Mouse (Mus musculus): ENCODE data around the gene Tmem40. TPM values are rescaled to one million over a fixed set of nuclear protein-coding genes. Genes with fewer than 3 reads are reported as not detected.
A peak's percentile ranks its signal among the peaks of the same experiment; 100 is the strongest.

The Tmem40 gene
- total RNA-seq (2021) = under 1 TPM in 1 of 2 experiments, not detected in 1; 0.43 TPM
- long read RNA-seq, experiment 1 = 0 reads
- long read RNA-seq, experiment 2 = 0 reads

DNA sequence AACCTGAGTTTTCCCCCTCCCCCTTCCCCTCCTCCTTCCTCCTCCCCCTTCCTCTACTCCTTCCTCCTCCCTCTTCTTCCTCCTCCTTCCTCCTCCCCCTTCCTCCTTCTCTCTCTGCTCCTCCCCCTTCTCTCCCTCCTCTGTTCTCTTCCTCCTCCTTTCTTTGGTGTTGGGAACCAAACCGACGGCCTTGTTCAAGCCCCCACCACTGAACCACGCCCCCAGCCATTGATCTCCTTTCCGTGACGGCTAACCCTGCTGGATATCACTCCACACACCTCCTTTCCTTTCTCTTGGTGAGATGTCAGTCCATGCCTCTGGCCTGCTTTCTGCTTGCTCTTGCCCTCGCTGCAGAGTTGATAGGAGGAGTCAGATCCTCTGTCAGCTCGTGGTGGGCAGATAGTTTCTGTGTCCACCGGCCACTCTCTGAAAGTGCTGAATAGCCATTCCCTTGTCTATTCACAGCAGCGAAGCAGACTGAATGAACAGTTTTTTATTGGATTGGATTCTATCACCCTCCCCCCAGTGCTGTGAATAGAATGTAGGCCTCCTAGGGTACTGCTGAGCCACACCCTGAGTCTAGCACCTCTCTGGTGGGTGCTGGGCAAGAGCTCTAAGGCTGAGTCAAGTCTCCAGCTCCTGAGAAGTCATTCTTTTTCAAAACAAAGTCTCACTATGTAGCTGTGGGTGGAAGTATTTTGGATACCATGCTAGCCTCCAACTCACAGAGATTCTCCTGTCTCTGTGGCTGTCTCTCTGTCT lies at the start of gene Tmem40:
TSS of gene Tmem40 (minus strand) at position 416 of the 762 bp plus-strand sequence.
- no peak for DNase-seq (ENCODE audit: low spot score)

DNA sequence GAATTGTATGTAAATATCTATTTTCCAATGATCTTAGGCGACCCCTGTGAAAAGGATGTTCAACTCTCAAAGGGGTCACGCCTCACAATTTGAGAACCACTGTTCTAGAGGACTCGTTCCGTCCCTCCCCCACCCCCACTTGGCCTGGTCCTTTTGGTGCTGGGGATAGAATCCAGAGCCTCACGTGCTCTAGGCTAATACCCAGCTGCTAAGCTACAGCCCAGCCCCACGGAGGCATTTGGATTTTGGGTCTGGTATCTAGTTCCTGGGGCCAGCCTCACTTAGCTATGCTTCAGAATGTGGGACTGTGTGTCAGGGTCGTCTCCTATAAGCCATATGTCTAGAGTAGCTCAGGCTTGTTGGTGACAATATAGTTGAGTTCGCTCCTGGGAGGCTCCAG lies 49.4 kb upstream of the Tmem40 start:
- DNase-seq (ENCODE audit: low spot score) = no peak

DNA sequence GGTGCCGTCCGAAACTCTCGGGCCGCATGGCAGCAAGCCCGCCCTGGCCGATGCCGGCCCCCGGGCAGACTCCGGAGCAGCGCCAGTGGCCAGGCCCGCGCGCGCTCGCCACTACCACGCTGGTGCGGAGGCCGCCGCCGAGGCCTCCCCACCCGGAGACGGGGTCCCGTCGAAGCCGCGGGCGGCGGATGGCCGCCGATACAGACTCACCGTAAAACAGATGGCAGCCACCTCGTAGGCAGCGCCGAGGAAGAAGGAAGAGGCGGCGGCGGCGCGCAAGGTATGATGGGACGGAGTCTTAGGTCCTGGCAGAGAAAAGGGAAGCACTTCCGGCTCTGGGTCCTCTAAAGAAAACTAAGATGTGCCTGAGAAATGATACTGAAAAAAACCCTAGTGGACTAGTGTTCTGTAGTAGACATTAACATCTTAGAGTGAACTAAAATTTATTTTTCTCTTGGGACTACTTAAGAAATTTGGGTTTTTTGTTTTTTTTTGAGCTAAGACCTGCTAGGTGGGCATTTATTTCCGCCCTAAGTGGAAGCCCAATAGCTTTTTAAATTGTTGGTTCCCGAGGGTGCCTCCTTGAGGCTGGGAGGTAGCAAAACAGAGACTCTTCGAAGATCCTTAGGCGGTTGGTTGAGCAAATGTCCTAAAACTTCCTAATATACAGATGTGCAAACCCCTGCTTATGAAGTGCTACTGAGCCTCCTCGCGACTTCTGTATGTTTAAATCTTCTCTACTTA lies 46.5 kb upstream of the Tmem40 start, which contains the start of gene Rpl32:
TSS of gene Rpl32 (minus strand) at position 260 of the 744 bp plus-strand sequence.
- DNase-seq (ENCODE audit: low spot score) = peak; percentile 85

DNA sequence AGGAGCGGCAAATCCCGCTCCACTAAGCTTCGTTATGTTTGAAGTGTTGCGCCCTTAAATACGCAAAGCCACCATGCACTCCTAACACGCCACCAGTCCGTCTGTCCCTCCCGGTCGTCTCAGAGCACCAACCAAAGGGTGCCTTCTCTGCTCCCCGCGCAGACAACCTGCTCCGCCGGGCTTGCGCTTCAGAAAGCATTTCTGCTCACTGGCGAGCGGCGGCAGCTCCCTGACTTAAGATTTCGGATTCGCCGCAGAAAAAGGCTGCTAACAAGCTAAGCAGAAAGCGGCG lies 45.9 kb upstream of the Tmem40 start:
- DNase-seq (ENCODE audit: low spot score) = no peak

DNA sequence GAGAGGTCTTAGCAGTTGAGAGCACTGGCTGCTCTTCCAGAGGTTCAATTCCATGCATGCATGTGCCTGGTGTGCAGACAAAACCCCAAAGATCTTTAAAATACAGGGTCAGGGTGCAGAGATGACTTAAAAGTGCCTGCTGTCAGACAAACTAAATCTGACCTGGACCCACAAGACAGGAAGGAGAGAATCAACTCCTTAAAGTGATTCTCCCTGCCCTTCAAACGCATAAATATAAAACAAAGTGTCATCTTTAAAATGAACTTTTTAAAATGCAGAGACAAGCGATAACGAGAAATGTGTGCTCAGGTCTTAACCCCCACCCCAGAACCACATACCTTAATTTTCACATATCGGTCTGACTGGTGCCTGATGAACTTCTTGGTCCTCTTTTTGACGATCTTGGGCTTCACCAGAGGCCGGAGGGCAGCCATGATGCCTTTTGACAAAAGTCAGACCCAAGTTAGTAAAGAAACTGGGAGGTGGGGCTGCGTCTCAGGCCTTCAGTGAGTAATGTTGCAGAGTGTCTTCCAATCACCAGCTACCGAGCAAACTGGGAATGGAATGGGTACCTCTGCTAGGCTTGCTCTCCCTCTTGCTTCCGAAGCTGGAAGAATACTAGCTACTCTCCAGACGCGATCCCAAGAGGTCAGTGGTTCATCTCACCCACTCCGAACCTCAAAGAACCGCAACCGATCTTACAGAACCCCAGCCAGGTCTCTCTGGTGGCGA lies 45.4 kb upstream of the Tmem40 start:
- no peak for DNase-seq (ENCODE audit: low spot score)

DNA sequence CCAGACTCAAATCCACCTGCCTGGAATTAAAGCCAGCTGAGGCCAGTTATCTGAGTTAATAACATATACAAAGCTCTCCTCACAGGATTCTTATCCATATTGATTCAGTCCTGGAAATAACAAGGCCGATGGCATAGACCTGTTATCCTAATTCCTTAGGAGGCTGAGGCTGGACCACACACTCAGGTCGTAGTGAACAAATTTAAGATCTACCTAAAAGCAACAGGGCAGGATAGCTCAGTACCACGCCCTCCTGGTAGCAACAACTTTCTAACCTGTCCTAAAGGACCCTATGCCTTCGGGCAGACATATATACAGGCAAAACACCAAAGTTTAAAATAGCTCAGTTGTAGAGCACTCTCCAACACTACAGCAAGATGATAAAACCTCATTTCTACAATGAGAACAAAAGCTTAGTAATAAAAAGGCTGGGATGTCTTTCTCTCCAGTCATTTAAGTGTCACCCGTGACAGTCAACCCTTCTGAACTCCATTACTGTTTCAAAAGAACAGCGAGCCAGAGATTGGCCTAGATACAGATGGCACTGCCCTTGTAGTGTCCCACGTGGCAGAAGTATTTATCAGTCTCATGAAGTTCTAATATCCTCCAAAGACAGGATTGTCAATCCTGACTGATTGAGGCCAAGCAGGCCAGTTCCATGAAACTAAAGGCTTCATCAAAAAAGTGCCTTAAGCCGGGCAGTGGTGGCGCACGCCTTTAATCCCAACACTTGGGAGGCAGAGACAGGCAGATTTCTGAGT lies 42.4 kb upstream of the Tmem40 start:
- no peak for DNase-seq (ENCODE audit: low spot score)

DNA sequence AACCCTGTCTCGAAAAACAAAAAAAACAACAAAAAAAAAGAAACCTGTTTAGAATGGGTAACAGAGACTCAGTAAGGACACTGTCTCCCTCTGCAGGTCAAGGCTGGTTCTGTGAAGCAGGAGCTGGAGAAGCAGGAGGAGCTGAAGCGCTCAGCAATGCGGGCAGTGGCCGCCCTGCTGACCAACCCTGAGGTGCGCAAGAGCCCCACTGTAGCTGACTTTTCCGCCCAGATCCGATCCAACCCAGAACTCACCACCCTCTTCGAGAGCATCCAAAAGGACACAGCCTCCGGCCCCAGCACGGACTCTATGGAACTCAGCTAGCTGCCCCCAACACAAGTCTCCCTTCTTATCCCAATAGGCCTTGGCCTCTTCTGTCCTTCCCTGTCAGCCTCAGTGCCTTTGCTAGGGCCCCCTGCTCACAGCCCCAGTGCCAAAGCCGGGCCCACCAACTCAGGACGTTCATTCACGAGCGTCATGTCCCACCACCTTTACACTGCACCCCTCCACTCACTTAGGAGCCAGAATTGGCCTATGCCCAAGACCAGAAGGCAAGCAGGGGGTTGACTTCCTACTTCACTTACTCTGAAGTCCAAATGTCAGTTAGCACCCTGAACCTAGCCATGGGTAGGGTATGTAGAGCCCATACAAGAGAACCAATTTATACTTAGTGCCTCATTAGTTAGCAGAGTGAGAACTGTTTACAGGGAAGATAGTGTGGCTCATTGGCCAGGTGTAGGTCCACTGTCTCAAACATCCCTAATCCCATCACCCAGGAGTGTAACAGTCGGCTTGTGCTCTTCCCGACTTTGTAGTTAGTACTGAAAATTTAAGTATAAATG lies 41.6 kb upstream of the Tmem40 start:
- DNase-seq (ENCODE audit: low spot score) = peak; percentile 48

DNA sequence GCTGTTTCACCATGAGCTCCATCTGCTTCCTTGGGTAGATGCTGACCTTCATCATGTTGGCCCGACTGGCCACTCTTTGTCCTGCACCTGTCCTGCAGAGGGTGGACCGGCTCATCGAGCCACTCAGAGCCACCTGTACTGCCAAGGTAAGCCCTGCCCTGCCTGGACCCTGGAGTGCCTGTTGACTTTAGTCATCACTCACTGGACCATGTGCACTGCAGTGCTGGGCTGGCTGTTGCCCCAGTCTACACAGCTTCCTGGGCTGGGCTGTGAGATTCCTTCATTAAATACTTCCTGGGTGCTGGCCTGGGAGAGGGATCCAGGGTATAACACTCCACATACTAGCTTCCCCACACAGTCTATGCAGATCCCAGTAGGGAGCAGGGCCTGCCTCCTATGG lies 39.6 kb upstream of the Tmem40 start:
- DNase-seq (ENCODE audit: low spot score) = no peak

DNA sequence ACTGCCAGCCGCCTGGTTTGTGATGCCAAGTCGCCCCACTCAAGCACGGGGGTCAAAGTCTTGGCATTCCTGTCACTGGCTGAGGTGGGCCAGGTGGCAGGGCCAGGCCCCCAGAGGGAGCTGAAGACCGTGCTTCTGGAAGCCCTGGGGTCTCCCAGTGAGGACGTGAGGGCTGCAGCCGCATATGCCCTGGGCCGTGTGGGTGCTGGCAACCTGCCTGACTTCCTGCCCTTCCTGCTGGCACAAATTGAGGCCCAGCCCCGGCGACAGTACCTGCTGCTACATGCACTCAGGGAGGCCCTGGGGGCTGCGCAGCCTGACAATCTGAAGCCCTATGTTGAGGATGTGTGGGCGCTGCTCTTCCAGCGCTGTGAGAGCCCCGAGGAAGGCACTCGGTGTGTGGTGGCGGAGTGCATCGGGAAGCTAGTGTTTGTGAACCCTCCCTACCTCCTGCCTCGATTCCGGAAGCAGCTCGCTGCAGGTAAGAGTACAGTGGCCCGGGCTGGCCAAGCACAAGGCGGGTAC lies 30.5 kb upstream of the Tmem40 start:
- DNase-seq (ENCODE audit: low spot score) = no peak

DNA sequence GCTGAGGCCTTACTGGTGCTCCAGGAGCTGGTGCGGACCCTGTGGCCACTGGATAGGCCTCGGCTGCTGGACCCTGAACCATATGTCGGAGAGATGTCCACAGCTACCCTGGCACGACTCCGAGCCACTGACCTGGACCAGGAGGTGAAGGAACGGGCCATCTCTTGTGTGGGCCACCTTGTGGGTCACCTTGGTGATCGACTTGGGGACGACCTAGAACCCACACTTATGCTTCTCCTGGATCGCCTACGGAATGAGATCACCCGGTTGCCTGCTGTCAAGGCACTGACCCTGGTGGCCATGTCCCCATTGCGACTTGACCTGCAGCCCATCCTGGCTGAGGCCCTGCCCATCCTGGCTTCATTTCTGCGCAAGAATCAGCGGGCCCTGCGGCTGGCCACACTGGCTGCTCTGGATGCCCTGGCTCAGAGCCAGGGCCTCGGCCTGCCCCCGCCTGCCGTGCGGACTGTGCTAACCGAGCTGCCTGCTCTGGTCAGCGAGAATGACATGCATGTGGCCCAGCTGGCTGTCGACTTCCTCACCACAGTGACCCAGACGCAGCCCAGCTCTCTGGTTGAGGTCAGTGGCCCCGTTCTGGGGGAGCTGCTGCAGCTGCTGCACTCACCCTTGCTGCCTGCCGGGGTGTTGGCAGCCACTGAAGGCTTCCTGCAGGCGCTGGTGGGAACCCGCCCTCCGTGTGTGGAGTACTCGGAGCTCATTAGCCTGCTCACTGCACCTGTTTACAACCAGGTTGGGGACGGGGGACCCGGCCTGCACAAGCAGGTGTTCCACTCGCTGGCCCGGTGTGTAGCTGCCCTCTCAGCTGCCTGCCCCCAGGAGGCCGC lies 29.9 kb upstream of the Tmem40 start:
- peak; percentile 34 for DNase-seq (ENCODE audit: low spot score)

DNA sequence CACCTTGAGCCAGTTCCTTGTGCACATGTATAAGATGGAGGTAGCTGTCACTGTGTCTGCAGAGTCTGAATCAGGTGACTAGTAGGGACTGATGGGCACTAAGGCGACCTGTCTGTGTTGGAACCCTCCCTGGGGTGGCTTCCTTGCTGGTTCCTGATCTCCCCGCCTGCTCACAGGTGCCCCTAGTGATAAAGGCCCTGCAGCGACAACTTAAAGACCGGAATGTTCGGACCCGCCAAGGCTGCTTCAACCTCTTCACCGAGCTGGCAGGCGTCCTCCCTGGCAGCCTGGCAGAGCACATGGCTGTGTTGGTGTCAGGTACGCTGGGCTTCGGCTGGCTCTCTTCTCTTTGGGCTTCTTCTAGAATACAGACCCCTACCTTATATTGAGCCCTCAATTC lies 28.8 kb upstream of the Tmem40 start:
- DNase-seq (ENCODE audit: low spot score) = peak; percentile 52

DNA sequence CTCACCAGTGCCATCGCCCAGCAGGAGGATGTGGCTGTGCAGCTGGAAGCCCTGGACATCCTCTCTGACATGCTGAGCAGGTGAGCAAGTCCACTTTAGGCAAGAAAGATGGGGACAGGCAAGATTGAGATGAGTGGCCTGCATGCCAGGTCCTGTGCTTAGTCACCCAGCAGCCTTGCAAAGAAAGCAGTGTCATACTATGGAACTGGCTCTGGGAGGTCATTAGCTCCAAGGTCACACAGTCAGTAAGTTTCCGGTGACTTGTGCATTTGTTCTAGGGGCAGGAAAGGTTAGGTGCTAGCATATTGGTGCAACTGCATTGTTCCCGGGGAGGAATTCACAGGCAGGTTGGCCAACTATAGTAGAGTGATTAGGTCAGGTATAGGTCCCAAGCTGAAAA lies 20.6 kb upstream of the Tmem40 start:
- no peak for DNase-seq (ENCODE audit: low spot score)

DNA sequence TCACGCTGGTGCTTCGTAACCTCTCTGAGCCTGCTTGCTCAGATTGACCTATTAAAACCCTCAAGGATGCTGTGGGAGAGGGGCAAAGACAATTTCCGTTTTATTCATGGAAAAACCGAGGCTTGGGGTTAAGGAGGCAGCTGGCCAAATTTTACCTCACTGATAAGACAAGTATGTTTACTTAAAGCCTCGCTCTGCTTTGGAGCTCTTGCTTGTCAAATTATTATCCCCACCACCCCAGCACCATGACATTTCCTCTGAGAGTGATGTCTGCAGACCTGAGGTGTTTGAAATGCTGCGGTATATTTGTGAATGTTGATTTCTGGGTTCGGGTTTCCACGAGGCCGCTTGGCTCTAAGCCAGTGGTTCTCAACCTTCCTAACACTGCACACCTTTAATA lies 14.2 kb upstream of the Tmem40 start:
- DNase-seq (ENCODE audit: low spot score) = no peak

DNA sequence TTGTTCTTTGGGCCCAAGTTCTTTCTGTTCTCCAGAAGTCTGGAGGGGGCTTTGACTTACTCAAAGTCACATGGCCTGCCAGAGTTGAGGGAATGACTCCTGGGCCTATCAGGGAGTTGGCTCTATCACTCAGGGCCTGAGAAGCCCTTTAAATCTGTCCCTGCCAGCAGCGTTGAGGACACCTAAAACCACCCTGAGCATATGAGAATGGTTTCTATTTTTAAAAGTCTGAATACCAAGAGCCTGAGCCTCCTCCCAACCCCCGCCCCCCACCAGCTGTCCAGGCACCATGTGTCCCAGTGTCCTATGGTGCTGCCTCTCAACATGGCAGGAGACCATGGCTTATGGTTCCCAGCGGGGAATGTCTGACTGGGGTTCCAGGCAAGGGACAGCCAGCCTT lies 13.6 kb upstream of the Tmem40 start:
- peak; percentile 70 for DNase-seq (ENCODE audit: low spot score)

DNA sequence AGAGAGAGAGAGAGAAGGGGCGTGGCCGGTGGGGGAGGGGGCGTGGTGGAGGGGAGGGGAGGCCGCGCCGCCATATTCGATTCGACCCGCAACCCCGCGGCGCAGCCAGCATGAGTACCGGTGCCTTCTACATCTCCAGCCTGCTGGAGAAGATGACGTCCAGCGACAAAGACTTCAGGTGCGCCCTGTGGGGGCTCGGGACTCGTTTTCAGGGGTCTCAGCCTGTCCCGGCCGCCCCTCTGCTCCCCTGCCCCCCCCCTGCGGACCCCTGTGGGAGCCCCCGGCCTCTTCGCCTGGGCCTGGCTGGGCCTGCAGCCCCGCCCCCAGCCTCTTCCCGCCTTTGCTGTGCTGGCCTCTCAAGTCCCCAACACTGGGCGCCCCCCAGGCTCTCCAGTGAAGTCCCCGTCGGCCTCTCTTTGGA lies 12.3 kb upstream of the Tmem40 start, which contains the start of gene Cand2:
TSS of gene Cand2 (plus strand) at position 38 of the 421 bp plus-strand sequence.
- peak; percentile 45 for DNase-seq (ENCODE audit: low spot score)

DNA sequence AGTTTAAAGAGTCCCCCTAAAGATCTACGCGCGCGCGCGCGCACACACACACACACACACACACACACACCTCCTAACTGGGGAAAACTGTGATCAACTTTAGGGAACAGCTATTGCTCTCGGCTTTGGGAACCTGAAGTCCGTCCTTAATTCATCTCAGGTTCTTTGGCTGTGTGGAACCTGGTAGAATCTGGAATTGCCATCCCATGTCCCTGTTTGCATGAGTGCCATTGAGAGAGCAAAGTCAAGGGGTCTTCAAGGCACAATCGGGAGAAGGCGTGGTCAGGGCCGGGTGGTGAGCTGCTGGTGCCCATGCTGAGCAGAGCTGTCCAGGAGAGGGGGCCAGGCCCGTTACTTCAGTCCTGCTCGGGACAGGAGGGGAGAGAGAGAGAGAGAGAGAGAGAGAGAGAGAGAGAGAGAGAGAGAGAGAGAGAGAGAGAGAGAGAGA lies 11.8 kb upstream of the Tmem40 start:
- peak; percentile 27 for DNase-seq (ENCODE audit: low spot score)

DNA sequence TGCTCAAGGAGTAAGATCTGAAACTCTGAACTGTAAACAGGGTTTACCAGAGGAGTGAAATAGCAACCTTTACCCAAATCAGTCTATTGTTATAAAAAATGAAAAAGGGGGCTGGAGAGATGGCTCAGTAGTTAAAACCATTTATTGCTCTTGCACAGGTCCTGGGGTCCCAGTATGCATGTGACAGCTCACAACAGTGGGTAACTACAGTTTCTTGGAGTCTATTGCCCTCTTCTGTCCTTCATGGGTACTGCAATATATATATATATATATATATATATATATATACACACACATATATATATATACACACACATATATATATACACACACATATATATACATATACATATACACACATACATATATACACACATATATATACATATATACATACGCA lies 10.4 kb upstream of the Tmem40 start:
- DNase-seq (ENCODE audit: low spot score) = no peak

DNA sequence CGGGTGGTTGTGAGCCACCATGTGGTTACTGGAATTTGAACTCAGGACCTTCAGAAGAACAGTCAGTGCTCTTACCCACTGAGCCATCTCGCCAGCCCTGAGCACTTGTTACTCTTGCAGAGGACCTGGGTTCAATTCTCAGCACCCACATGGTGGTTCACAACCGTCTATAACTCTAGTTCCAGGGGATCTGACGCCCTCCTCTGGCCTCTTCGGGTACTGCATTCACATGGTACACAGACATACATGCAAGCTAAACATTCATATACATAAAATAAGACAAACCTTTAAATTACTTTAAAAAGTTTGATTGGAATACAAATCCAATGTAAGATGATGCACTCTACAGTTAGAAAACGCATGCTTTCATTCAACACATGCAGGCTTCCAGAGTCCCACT lies 10.0 kb upstream of the Tmem40 start:
- DNase-seq (ENCODE audit: low spot score) = no peak

DNA sequence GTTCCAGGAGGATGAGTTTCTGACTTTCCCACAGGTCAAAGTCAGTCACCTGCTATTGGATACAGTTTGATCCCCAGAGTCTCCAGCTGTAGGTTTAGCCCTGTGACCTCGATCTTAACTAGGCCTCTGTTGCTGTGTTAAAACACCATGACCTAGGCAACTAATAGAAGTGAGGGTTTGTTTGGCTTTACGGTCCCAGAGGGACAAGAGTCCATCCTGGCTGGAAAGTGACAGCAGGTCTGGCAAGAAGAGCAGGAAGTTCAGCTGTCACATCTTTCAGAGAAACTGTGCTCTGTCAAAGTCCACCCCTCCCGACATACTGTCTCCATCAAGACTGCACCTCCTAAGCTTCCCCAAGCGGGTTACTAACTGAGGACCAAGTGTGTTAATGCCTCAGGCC lies 8.6 kb upstream of the Tmem40 start:
- DNase-seq (ENCODE audit: low spot score) = no peak

All from gastrocnemius, adult 18-20 months (tissue).